In genomic region chr12:101013078-101013665, GRCm38 (mm10) we compare ENCODE assay signal across 12 mouse cellular contexts. TPM values are rescaled to one million over a fixed set of nuclear protein-coding genes. Genes with fewer than 3 reads are reported as not detected.
DNase-seq lines count a peak whose midpoint lies in the region; ATAC-seq and TF ChIP-seq lines count a peak whose summit lies in the region.
"Had no signal": no experiment of that assay in that cellular context is flagged by ENCODE, and none has a peak within 500 bp of the region (broad histone marks: within the 10 kb centered on the region; RNA-seq: fewer than 3 reads in every experiment).

No protein-coding gene starts in this region.

- H3K36me3 ChIP-seq in heart, embryonic 16.5 days (ENCODE audit: control insufficient read depth, insufficient read depth) = no peaks in the 10 kb centered on the region
- H3K36me3 ChIP-seq in spleen, adult 2 months (ENCODE audit: control insufficient read depth, insufficient read depth, low read length) = no peaks in the 10 kb centered on the region
- H3K36me3 ChIP-seq in kidney, postnatal 0 days (ENCODE audit: insufficient read depth, low read length) = no peaks in the 10 kb centered on the region

- peaks cover 27% of the 10 kb centered on the region for H3K4me1 ChIP-seq in heart, embryonic 16.5 days (ENCODE audit: control insufficient read depth, insufficient read depth, low read length)
- H3K4me1 ChIP-seq in spleen, adult 2 months (ENCODE audit: control insufficient read depth, insufficient read depth, insufficient read length) = peaks cover 72% of the 10 kb centered on the region; the same call in 1 of the 2 replicates
- H3K4me1 ChIP-seq in kidney, postnatal 0 days (replicated peaks; ENCODE audit: insufficient read depth, low read length) = peaks cover 65% of the 10 kb centered on the region

- peaks cover 2% of the 10 kb centered on the region; the same call in 1 of the 2 replicates for H3K27me3 ChIP-seq in heart, embryonic 16.5 days (ENCODE audit: control insufficient read depth, insufficient read depth, low read length)
- no peaks in the 10 kb centered on the region for H3K27me3 ChIP-seq in spleen, adult 2 months (ENCODE audit: control insufficient read depth, insufficient read depth, low read length)
- no peaks in the 10 kb centered on the region for H3K27me3 ChIP-seq in kidney, postnatal 0 days (ENCODE audit: insufficient read depth, low read length)

- H3K9me3 ChIP-seq in heart, embryonic 16.5 days (replicated peaks; ENCODE audit: control insufficient read depth, low read length) = no peaks in the 10 kb centered on the region
- no peaks in the 10 kb centered on the region for H3K9me3 ChIP-seq in kidney, postnatal 0 days (replicated peaks; ENCODE audit: low read length)

- 75% methylated on average over 8 of the region's 8 CpGs for WGBS in heart, embryonic 16.5 days
- 76% methylated on average over 8 of the region's 8 CpGs for WGBS in spleen, adult 2 months
- WGBS in kidney, postnatal 0 days = 37% methylated on average over 8 of the region's 8 CpGs

- H3K4me2 ChIP-seq in heart, embryonic 16.5 days (ENCODE audit: low read depth, low read length) = no peak overlapping the region
- no peak overlapping the region for H3K4me2 ChIP-seq in kidney, postnatal 0 days (ENCODE audit: low read length)

- no peak overlapping the region for H3K4me3 ChIP-seq in heart, embryonic 16.5 days (ENCODE audit: low read length)
- H3K4me3 ChIP-seq in spleen, adult 2 months (ENCODE audit: extremely low read depth, insufficient read depth, insufficient read length) = no peak overlapping the region
- no peak overlapping the region for H3K4me3 ChIP-seq in kidney, postnatal 0 days (replicated peaks; ENCODE audit: low read depth, low read length)
- H3K4me3 ChIP-seq: left cerebral cortex, adult 2 months had no signal

- TF ChIP-seq POLR2A in spleen, adult 2 months (IDR thresholded peaks at IDR 0.05; ENCODE audit: low read depth, low read length) = no peak

- ATAC-seq in heart, embryonic 16.5 days (replicated peaks; ENCODE audit: extremely low read depth, insufficient read depth, low FRiP score) = no peak
- no peak for ATAC-seq in kidney, postnatal 0 days (replicated peaks; ENCODE audit: low FRiP score, low read depth)

- no peak overlapping the region for H3K27ac ChIP-seq in heart, embryonic 16.5 days (ENCODE audit: low read length)
- H3K27ac ChIP-seq in spleen, adult 2 months (ENCODE audit: insufficient read depth, low read length) = peak overlapping the region; percentile 35; the same call in 1 of the 2 replicates
- H3K27ac ChIP-seq in kidney, postnatal 0 days = peak overlapping the region; percentile 84
- H3K27ac ChIP-seq: left cerebral cortex, adult 2 months; macrophage had no signal

- no peak for DNase-seq in heart, postnatal 10 days
- no peak for DNase-seq in spleen, adult 2 months (ENCODE audit: low read depth in 1 of 2, low spot score in 2 of 2)
- DNase-seq in spleen, postnatal 36 days (ENCODE audit: low spot score in 2 of 2) = no peak
- no peak for DNase-seq in kidney, postnatal 0 days (ENCODE audit: low spot score)
- no peak for DNase-seq in yolk sac, embryonic 10.5 days (ENCODE audit: low spot score)
- DNase-seq in adrenal gland, postnatal 25 days = no peak
- DNase-seq in frontal cortex, postnatal 36 days (ENCODE audit: low spot score in 2 of 2) = no peak
- DNase-seq: adrenal gland, postnatal 36 days; liver had no signal

- TF ChIP-seq CTCF in spleen, adult 2 months (IDR thresholded peaks at IDR 0.05; ENCODE audit: extremely low read depth, insufficient read depth, insufficient read length, insufficient replicate concordance) = no peak
- TF ChIP-seq CTCF in kidney, postnatal 0 days (IDR thresholded peaks at IDR 0.05; ENCODE audit: low read depth) = no peak

- peak overlapping the region; percentile 2; the same call in 1 of the 2 replicates for H3K9ac ChIP-seq in heart, embryonic 16.5 days (ENCODE audit: low read length)
- H3K9ac ChIP-seq in kidney, postnatal 0 days (ENCODE audit: low read depth, low read length) = no peak overlapping the region

- intact Hi-C loops in heart, postnatal 10 days (cut with DNase I) = no loop called here

RNA-seq across cellular contexts. Expression of gene Ccdc88c, which starts 15.7 kb away (rescaled TPM):
- 4.3 and 5.5 TPM in 2 replicates for polyA plus RNA-seq in heart, embryonic 16.5 days (2015; fragmentation: Nextera tagmentation; extraction: Ambion mirVana)
- total RNA-seq in heart, postnatal 10 days (2021) = 10 to 100 TPM; 11.9 to 13.2 TPM
- polyA plus RNA-seq in spleen, adult 2 months (2012; rRNA removed) = 48.3 and 51.8 TPM in 2 replicates
- polyA plus RNA-seq in kidney, postnatal 0 days (2015; fragmentation: Nextera tagmentation; extraction: Ambion mirVana) = 7.6 and 7.8 TPM in 2 replicates
- total RNA-seq in adrenal gland, postnatal 25 days (2021) = 2.3 and 4.6 TPM in 2 replicates
